Mouse (Mus musculus): ENCODE measurements at regions not wholly inside any gene's neighbourhood (a gene's known extent, or its start where the extent isn't known, plus 50 kb on each side); places are given as distances from the start of the nearest gene placed in this dataset.

GRCm38 (mm10) chr14:120560416-120560815 is 82.2 kb downstream of the Rap2a start:
- no peak for ATAC-seq

GRCm38 (mm10) chr14:120560987-120561386 is 82.7 kb downstream of the Rap2a start:
- no peak for ATAC-seq

- no peak for ATAC-seq
Observed at GRCm38 (mm10) chr14:120566945-120567344, 88.7 kb downstream of the Rap2a start.

GRCm38 (mm10) chr14:120568054-120568453 is 89.8 kb downstream of the Rap2a start:
- no peak for ATAC-seq

- ATAC-seq = peak; percentile 88
Observed at GRCm38 (mm10) chr14:120572238-120572637, 94.0 kb downstream of the Rap2a start.

- ATAC-seq = no peak
Observed at GRCm38 (mm10) chr14:120575202-120575601, 97.0 kb downstream of the Rap2a start.

GRCm38 (mm10) chr14:120578352-120579080 is 100.3 kb downstream of the Rap2a start:
- ATAC-seq = no peak

GRCm38 (mm10) chr14:120583807-120584206 is 105.6 kb downstream of the Rap2a start:
- ATAC-seq = peak; percentile 51

- ATAC-seq = no peak
Observed at GRCm38 (mm10) chr14:120592191-120592590, 113.9 kb downstream of the Rap2a start.

GRCm38 (mm10) chr14:120600414-120600935 is 122.2 kb downstream of the Rap2a start:
- ATAC-seq = no peak

- ATAC-seq = no peak
Observed at GRCm38 (mm10) chr14:120601510-120601909, 123.3 kb downstream of the Rap2a start.

- ATAC-seq = no peak
Observed at GRCm38 (mm10) chr14:120603849-120604492, 125.7 kb downstream of the Rap2a start.

GRCm38 (mm10) chr14:120607801-120608200 is 129.6 kb downstream of the Rap2a start:
- ATAC-seq = no peak

- no peak for ATAC-seq
Observed at GRCm38 (mm10) chr14:120611311-120611710, 133.1 kb downstream of the Rap2a start.

GRCm38 (mm10) chr14:120626223-120626935 is 148.1 kb downstream of the Rap2a start:
- ATAC-seq = no peak

- no peak for ATAC-seq
Observed at GRCm38 (mm10) chr14:120626936-120627277, 148.7 kb downstream of the Rap2a start.

GRCm38 (mm10) chr14:120632771-120633170 is 154.5 kb downstream of the Rap2a start:
- no peak for ATAC-seq

- ATAC-seq = no peak
Observed at GRCm38 (mm10) chr14:120636726-120637400, 158.6 kb downstream of the Rap2a start.

- no peak for ATAC-seq
Observed at GRCm38 (mm10) chr14:120637486-120638125, 159.4 kb downstream of the Rap2a start.

- ATAC-seq = no peak
Observed at GRCm38 (mm10) chr14:120642591-120642990, 164.3 kb downstream of the Rap2a start.

- ATAC-seq = no peak
Observed at GRCm38 (mm10) chr14:120652034-120652433, 173.8 kb downstream of the Rap2a start.

- no peak for ATAC-seq
Observed at GRCm38 (mm10) chr14:120660321-120660781, 182.1 kb downstream of the Rap2a start.

Data from CD4-positive, CD25-positive, alpha-beta regulatory T cell, adult 4 months (primary cell).